11 mouse cellular contexts compared by ENCODE assay signal in the genomic region with DNA sequence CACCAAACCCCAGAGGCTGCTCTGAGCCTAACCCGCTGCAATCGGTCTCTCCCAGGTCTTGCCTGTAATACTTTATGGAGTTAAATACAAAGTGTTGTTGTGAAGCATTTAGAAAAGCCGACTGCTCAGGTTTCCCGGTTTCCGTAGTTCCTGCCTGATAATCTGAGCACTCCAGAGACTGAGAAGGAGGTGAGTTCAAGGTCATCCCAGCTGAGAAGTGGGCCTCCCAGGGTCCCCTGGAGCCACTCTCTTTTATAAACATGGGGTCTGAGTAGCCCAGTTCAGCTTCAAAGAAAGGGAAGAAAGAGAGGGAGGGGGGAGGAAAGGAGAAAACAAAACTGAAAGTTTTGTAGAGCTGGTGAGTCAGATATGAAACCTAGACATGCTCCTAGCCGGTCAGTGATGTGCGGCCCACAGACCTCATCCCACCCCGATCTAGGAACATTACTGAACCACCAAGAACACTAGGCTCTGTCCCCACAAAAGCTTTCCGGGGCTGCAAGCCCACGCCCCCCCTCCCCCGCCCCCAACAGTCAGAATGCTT. TPM values are rescaled to one million over a fixed set of nuclear protein-coding genes. Genes with fewer than 3 reads are reported as not detected.
DNase-seq lines count a peak whose midpoint lies in the region; ATAC-seq and TF ChIP-seq lines count a peak whose summit lies in the region.
"Had no signal": no experiment of that assay in that cellular context is flagged by ENCODE, and none has a peak within 500 bp of the region (broad histone marks: within the 10 kb centered on the region; RNA-seq: fewer than 3 reads in every experiment).

A gene (plus strand): TSS at position 148 of the 544 bp plus-strand sequence.

- TF ChIP-seq POLR2A in testis, adult 2 months (IDR thresholded peaks at IDR 0.05; ENCODE audit: control insufficient read depth, low read depth, low read length): no peak

- 0 out of 2 replicates have a peak, but pooled peaks cover 4% of the 10 kb centered on the region for H3K4me1 ChIP-seq in heart, embryonic 16.5 days (ENCODE audit: control insufficient read depth, insufficient read depth, low read length)
- H3K4me1 ChIP-seq in testis, adult 2 months (ENCODE audit: control insufficient read depth, insufficient read depth, low read length): peaks cover 14% of the 10 kb centered on the region
- H3K4me1 ChIP-seq in embryonic facial prominence, embryonic 13.5 days: peaks cover 26% of the 10 kb centered on the region
- H3K4me1 ChIP-seq in forebrain, embryonic 13.5 days: no peaks in the 10 kb centered on the region

- H3K9ac ChIP-seq in heart, embryonic 16.5 days (ENCODE audit: low read length): peak within 1 kb of the TSS; percentile 55
- peak within 1 kb of the TSS; percentile 32; the same call in 1 of the 2 replicates for H3K9ac ChIP-seq in embryonic facial prominence, embryonic 13.5 days
- H3K9ac ChIP-seq in forebrain, embryonic 13.5 days: no peak within 1 kb of the TSS

- no peak for DNase-seq in heart, adult 8-10 months (ENCODE audit: low spot score)
- DNase-seq in testis, postnatal 10 days (ENCODE audit: low spot score): no peak
- no peak for DNase-seq in layer of hippocampus, adult 9-11 months
- DNase-seq in left cerebral cortex, adult 11 months (ENCODE audit: low spot score): no peak
- DNase-seq: cerebellum, adult 8-10 months had no signal

- WGBS in heart, embryonic 16.5 days: 53% methylated on average over 11 of the region's 11 CpGs
- WGBS in embryonic facial prominence, embryonic 13.5 days: 35% methylated on average over 11 of the region's 11 CpGs
- 65% methylated on average over 11 of the region's 11 CpGs for WGBS in forebrain, embryonic 13.5 days

- H3K27me3 ChIP-seq in heart, embryonic 16.5 days (ENCODE audit: control insufficient read depth, insufficient read depth, low read length): no peaks in the 10 kb centered on the region
- H3K27me3 ChIP-seq in testis, adult 2 months (ENCODE audit: control insufficient read depth, insufficient read depth, low read length): no peaks in the 10 kb centered on the region
- no peaks in the 10 kb centered on the region for H3K27me3 ChIP-seq in embryonic facial prominence, embryonic 13.5 days
- peaks cover 10% of the 10 kb centered on the region; the same call in 1 of the 2 replicates for H3K27me3 ChIP-seq in forebrain, embryonic 13.5 days

- H3K9me3 ChIP-seq in heart, embryonic 16.5 days (replicated peaks; ENCODE audit: control insufficient read depth, low read length): no peaks in the 10 kb centered on the region
- H3K9me3 ChIP-seq in embryonic facial prominence, embryonic 13.5 days: no peaks in the 10 kb centered on the region
- no peaks in the 10 kb centered on the region for H3K9me3 ChIP-seq in forebrain, embryonic 13.5 days (replicated peaks)

- H3K4me2 ChIP-seq in heart, embryonic 16.5 days (ENCODE audit: low read depth, low read length): peak within 1 kb of the TSS; percentile 30
- peak within 1 kb of the TSS; percentile 28; the same call in 1 of the 2 replicates for H3K4me2 ChIP-seq in embryonic facial prominence, embryonic 13.5 days
- no peak within 1 kb of the TSS for H3K4me2 ChIP-seq in forebrain, embryonic 13.5 days

- no peaks in the 10 kb centered on the region for H3K36me3 ChIP-seq in heart, embryonic 16.5 days (ENCODE audit: control insufficient read depth, insufficient read depth)
- H3K36me3 ChIP-seq in testis, adult 2 months (ENCODE audit: control insufficient read depth, insufficient read depth, low read length): no peaks in the 10 kb centered on the region
- no peaks in the 10 kb centered on the region for H3K36me3 ChIP-seq in embryonic facial prominence, embryonic 13.5 days
- no peaks in the 10 kb centered on the region for H3K36me3 ChIP-seq in forebrain, embryonic 13.5 days (ENCODE audit: poor library complexity, severe bottlenecking)

- H3K27ac ChIP-seq in heart, embryonic 16.5 days (ENCODE audit: low read length): no peak within 1 kb of the TSS
- 0 out of 2 replicates have a peak within 1 kb of the TSS, but pooled peaks have one; percentile 57 for H3K27ac ChIP-seq in testis, adult 2 months (ENCODE audit: control insufficient read depth, insufficient read depth, low read depth, low read length)
- H3K27ac ChIP-seq in embryonic facial prominence, embryonic 13.5 days: peak within 1 kb of the TSS; percentile 48
- H3K27ac ChIP-seq in forebrain, embryonic 13.5 days: no peak within 1 kb of the TSS
- H3K27ac ChIP-seq: hindbrain, postnatal 0 days had no signal

- no peak within 1 kb of the TSS for H3K4me3 ChIP-seq in heart, embryonic 16.5 days (ENCODE audit: low read length)
- peak within 1 kb of the TSS; percentile 72 for H3K4me3 ChIP-seq in testis, adult 2 months (ENCODE audit: control insufficient read depth, low read depth, low read length)
- no peak within 1 kb of the TSS for H3K4me3 ChIP-seq in embryonic facial prominence, embryonic 13.5 days
- no peak within 1 kb of the TSS for H3K4me3 ChIP-seq in forebrain, embryonic 13.5 days

- no peak for ATAC-seq in heart, embryonic 16.5 days (replicated peaks; ENCODE audit: extremely low read depth, insufficient read depth, low FRiP score)
- no peak for ATAC-seq in embryonic facial prominence, embryonic 13.5 days (ENCODE audit: insufficient number of reproducible peaks, insufficient read depth, low FRiP score, low TSS enrichment, low read depth)
- no peak for ATAC-seq in forebrain, embryonic 13.5 days
- ATAC-seq: forebrain, embryonic 14.5 days; hindbrain, postnatal 0 days had no signal

- no peak for TF ChIP-seq CTCF in testis, adult 2 months (IDR thresholded peaks at IDR 0.05; ENCODE audit: control insufficient read depth, insufficient read depth, insufficient replicate concordance, low read depth, low read length)

RNA-seq across cellular contexts. Expression of the gene that starts here (rescaled TPM):
- 1.4 and 1.5 TPM in 2 replicates for polyA plus RNA-seq in heart, embryonic 16.5 days (2015; fragmentation: Nextera tagmentation; extraction: Ambion mirVana)
- total RNA-seq in heart, adult 8-10 months (2022): 1 to 10 TPM; 8.5 to 9.9 (median 9.1) TPM
- 4.0 and 4.7 TPM in 2 replicates for polyA plus RNA-seq in testis, adult 2 months (2012; rRNA removed)
- 5.5 and 7.1 TPM in 2 replicates for polyA plus RNA-seq in embryonic facial prominence, embryonic 13.5 days (2015; fragmentation: Nextera tagmentation; extraction: Ambion mirVana)
- polyA plus RNA-seq in forebrain, embryonic 13.5 days (2015; fragmentation: Nextera tagmentation; extraction: Ambion mirVana): 7.8 and 9.7 TPM in 2 replicates

Comparison
In these comparisons a context has a peak if more than half of its experiments do, and no peak if none do; other contexts are left out.
1. H3K27ac ChIP-seq: peak in testis, adult 2 months (single experiment) and embryonic facial prominence, embryonic 13.5 days (single experiment); none in heart, embryonic 16.5 days (single experiment) and forebrain, embryonic 13.5 days (single experiment).